Mouse (Mus musculus): ENCODE measurements at regions not wholly inside any gene's neighbourhood (a gene's known extent, or its start where the extent isn't known, plus 50 kb on each side); places are given as distances from the start of the nearest gene placed in this dataset.

DNA sequence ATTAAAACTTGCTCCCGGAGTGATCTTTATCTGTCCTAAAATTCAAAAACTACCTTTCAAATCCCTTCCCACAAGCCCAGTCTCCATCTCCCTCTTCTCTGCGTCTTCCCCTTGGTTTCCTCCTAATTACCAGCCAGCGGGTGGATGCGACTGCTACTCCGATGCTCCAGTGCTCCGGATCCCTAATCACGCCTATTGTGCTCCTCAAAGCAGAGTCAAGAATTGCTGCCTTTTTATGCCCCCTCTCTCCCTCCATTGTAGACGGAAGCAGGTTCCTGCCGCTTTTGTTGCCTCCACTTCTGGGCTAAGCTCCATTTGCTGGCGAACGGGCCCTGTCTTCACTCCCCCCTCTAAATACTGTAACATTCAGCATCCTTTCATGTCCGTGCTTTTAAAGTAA is 214.0 kb upstream of the Prox1 start:
- ATAC-seq (ENCODE audit: low read depth) (no peak), DNase-seq (ENCODE audit: low spot score) (no peak)
- Histone ChIP-seq H3K9me3 (ENCODE audit: control insufficient read depth, low read length) (no peaks in the 10 kb centered on the region), H3K4me3 (ENCODE audit: low read depth, low read length) (no peak overlapping the region), H3K36me3 (ENCODE audit: control insufficient read depth, insufficient read depth, low read length) (no peaks in the 10 kb centered on the region), H3K4me2 (ENCODE audit: low read depth, low read length) (no peak overlapping the region), H3K4me1 (ENCODE audit: control insufficient read depth, insufficient read depth, low read length) (no peaks in the 10 kb centered on the region), H3K9ac (ENCODE audit: low read depth, low read length) (no peak overlapping the region), H3K27ac (replicated peaks; ENCODE audit: low read depth, low read length) (no peak overlapping the region), H3K27me3 (replicated peaks; ENCODE audit: control insufficient read depth, insufficient read depth, low read length) (no peaks in the 10 kb centered on the region)
- WGBS = 79% methylated on average over 12 of the region's 12 CpGs

DNA sequence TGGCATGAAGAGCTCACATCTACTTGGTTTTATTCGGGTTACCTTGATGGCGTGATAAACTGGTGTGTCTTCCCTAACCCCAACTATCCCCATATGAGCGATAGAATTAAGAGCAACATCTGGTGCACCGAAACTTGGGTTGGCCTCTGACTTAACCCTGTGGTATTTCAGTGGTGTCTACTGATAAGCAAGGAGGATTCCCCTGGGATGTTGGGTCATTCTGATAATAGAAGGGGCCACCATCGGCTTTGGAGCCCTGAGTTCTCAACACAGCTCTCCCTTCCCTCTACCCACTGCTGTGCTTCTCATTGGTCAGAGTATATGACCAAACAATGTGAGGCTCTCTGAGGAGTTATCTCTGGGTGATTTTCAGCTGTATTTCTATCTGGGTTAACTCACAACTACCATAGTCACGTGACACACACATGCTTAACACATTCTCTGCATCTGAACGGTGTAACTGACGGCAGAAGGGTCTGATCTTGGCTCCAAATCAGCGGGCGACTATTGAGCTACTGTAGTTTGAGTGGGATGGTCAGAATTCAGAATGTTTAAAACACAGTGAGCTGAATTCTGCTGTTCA is 212.8 kb upstream of the Prox1 start:
- Histone ChIP-seq H3K9me3 (ENCODE audit: control insufficient read depth, low read length) (no peaks in the 10 kb centered on the region), H3K4me2 (ENCODE audit: low read depth, low read length) (no peak overlapping the region), H3K27me3 (replicated peaks; ENCODE audit: control insufficient read depth, insufficient read depth, low read length) (no peaks in the 10 kb centered on the region), H3K36me3 (ENCODE audit: control insufficient read depth, insufficient read depth, low read length) (no peaks in the 10 kb centered on the region), H3K27ac (replicated peaks; ENCODE audit: low read depth, low read length) (no peak overlapping the region), H3K4me3 (ENCODE audit: low read depth, low read length) (no peak overlapping the region), H3K9ac (ENCODE audit: low read depth, low read length) (no peak overlapping the region), H3K4me1 (ENCODE audit: control insufficient read depth, insufficient read depth, low read length) (no peaks in the 10 kb centered on the region)
- no peak for DNase-seq (ENCODE audit: low spot score)
- ATAC-seq (ENCODE audit: low read depth) = no peak
- WGBS = 77% methylated on average over 10 of the region's 10 CpGs

GRCm38 (mm10) chr1:190380151-190380550 is 209.6 kb upstream of the Prox1 start:
- Histone ChIP-seq H3K27ac (replicated peaks; ENCODE audit: low read depth, low read length) (no peak overlapping the region), H3K4me2 (ENCODE audit: low read depth, low read length) (no peak overlapping the region), H3K27me3 (replicated peaks; ENCODE audit: control insufficient read depth, insufficient read depth, low read length) (no peaks in the 10 kb centered on the region), H3K9ac (ENCODE audit: low read depth, low read length) (no peak overlapping the region), H3K9me3 (ENCODE audit: control insufficient read depth, low read length) (no peaks in the 10 kb centered on the region), H3K36me3 (ENCODE audit: control insufficient read depth, insufficient read depth, low read length) (no peaks in the 10 kb centered on the region), H3K4me3 (ENCODE audit: low read depth, low read length) (no peak overlapping the region), H3K4me1 (ENCODE audit: control insufficient read depth, insufficient read depth, low read length) (no peaks in the 10 kb centered on the region)
- ATAC-seq (ENCODE audit: low read depth) = peak; percentile 65; the same call in 1 of the 2 replicates
- DNase-seq (ENCODE audit: low spot score) = peak; percentile 48
- WGBS = 45% methylated on average over 5 of the region's 10 CpGs

DNA sequence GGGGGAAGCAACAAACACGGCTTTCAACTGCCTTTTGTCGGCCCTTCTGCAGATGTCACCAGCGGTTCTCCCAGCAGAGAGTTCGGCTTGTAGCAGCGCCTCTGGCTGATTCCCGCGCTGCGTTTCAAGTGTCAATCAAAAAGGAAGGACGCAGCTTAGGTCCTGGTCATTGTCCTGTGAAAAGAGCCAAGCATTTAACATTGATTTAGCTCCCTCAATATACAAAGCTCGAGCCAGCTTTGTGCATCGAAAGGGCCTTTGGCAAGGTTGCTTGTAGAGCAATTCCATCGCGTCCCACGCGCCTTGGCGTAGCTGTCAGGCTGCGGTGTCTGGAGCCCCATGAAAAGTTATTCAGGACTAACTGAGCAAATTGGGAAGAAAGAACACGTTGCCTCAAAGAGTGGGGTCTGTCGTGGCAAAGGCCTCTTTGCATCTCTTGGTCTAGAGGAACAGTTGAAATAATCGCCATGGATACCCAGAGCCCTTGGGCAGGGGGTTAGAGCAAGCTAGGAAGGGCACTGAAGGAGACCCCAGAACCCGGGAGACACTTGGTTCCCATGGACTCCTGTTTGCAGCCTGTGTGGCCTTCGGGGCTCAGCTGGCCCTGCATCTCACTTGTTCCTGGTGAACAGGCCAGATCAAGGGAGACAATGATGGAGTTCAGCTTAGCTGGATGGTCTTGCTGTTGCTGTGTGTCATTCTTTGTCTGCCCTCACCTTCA is 204.8 kb upstream of the Prox1 start:
- no peak overlapping the region for H3K9ac ChIP-seq (ENCODE audit: low read depth, low read length)
- no peak overlapping the region for H3K27ac ChIP-seq (replicated peaks; ENCODE audit: low read depth, low read length)
- H3K4me2 ChIP-seq (ENCODE audit: low read depth, low read length) = no peak overlapping the region
- DNase-seq (ENCODE audit: low spot score) (peak; percentile 4), ATAC-seq (ENCODE audit: low read depth) (no peak)
- no peaks in the 10 kb centered on the region for H3K4me1 ChIP-seq (ENCODE audit: control insufficient read depth, insufficient read depth, low read length)
- 54% methylated on average over 22 of the region's 22 CpGs for WGBS
- H3K9me3 ChIP-seq (ENCODE audit: control insufficient read depth, low read length) = no peaks in the 10 kb centered on the region
- H3K36me3 ChIP-seq (ENCODE audit: control insufficient read depth, insufficient read depth, low read length) = no peaks in the 10 kb centered on the region
- no peaks in the 10 kb centered on the region; the same call in 1 of the 2 replicates for H3K27me3 ChIP-seq (replicated peaks; ENCODE audit: control insufficient read depth, insufficient read depth, low read length)
- H3K4me3 ChIP-seq (ENCODE audit: low read depth, low read length) = no peak overlapping the region

GRCm38 (mm10) chr1:190374270-190374669 is 203.8 kb upstream of the Prox1 start:
- 35% methylated on average over 3 of the region's 3 CpGs for WGBS
- H3K27ac ChIP-seq (replicated peaks; ENCODE audit: low read depth, low read length) = no peak overlapping the region
- ATAC-seq (ENCODE audit: low read depth) = no peak
- no peak overlapping the region for H3K9ac ChIP-seq (ENCODE audit: low read depth, low read length)
- H3K4me3 ChIP-seq (ENCODE audit: low read depth, low read length) = no peak overlapping the region
- no peaks in the 10 kb centered on the region; the same call in 1 of the 2 replicates for H3K27me3 ChIP-seq (replicated peaks; ENCODE audit: control insufficient read depth, insufficient read depth, low read length)
- no peaks in the 10 kb centered on the region for H3K9me3 ChIP-seq (ENCODE audit: control insufficient read depth, low read length)
- no peaks in the 10 kb centered on the region for H3K36me3 ChIP-seq (ENCODE audit: control insufficient read depth, insufficient read depth, low read length)
- H3K4me2 ChIP-seq (ENCODE audit: low read depth, low read length) = no peak overlapping the region
- no peaks in the 10 kb centered on the region for H3K4me1 ChIP-seq (ENCODE audit: control insufficient read depth, insufficient read depth, low read length)
- DNase-seq (ENCODE audit: low spot score) = peak; percentile 37

DNA sequence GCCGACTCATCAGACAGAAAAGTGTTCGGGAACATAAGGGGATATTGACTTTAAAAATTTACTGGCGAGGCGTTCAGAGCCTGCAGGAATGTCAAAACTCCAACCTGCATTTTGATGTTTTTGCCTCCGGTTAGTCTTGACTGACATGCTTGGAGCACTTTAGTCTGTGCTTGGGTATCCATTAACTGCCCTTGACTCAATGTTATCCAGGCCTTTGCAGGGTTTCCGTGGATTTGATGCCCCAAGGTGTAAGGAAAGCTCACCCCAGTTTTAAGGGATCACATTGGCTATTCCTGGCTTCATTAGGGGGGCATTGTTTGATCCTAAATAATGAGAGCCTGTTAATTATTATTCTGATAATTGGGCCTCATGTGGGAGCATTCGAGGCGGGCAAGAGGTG is 196.1 kb upstream of the Prox1 start:
- H3K27me3 ChIP-seq (replicated peaks; ENCODE audit: control insufficient read depth, insufficient read depth, low read length) = no peaks in the 10 kb centered on the region; the same call in 1 of the 2 replicates
- whole genome bisulfite sequencing = 67% methylated on average over 8 of the region's 8 CpGs
- no peaks in the 10 kb centered on the region for H3K9me3 ChIP-seq (ENCODE audit: control insufficient read depth, low read length)
- no peak overlapping the region for H3K4me3 ChIP-seq (ENCODE audit: low read depth, low read length)
- H3K27ac ChIP-seq (replicated peaks; ENCODE audit: low read depth, low read length) = no peak overlapping the region
- DNase-seq (ENCODE audit: low spot score) (no peak), ATAC-seq (ENCODE audit: low read depth) (no peak)
- no peaks in the 10 kb centered on the region for H3K36me3 ChIP-seq (ENCODE audit: control insufficient read depth, insufficient read depth, low read length)
- H3K4me2 ChIP-seq (ENCODE audit: low read depth, low read length) = no peak overlapping the region
- H3K4me1 ChIP-seq (ENCODE audit: control insufficient read depth, insufficient read depth, low read length) = no peaks in the 10 kb centered on the region
- H3K9ac ChIP-seq (ENCODE audit: low read depth, low read length) = no peak overlapping the region

DNA sequence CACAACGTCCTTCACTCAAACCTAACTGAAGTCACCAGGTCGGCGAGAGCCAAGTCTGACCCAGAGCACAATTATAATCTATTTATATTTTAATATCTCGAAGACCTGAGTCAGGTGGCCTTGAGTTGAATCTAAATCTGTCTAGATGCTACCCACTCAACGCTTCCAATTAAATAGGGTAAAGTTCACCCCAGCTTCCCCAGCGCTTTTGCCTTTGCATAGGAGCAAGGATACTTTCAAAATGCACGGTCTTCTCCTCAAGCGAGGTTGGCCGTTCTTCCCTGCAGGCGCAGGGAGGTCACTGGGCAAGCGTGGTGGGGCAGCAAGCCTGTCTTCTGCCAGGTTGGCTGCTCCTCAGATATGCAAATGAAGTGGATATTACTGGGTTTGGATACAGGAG is 194.6 kb upstream of the Prox1 start:
- H3K9me3 ChIP-seq (ENCODE audit: control insufficient read depth, low read length) = no peaks in the 10 kb centered on the region
- H3K4me1 ChIP-seq (ENCODE audit: control insufficient read depth, insufficient read depth, low read length) = no peaks in the 10 kb centered on the region
- no peak overlapping the region for H3K4me2 ChIP-seq (ENCODE audit: low read depth, low read length)
- no peak overlapping the region for H3K27ac ChIP-seq (replicated peaks; ENCODE audit: low read depth, low read length)
- no peak overlapping the region for H3K9ac ChIP-seq (ENCODE audit: low read depth, low read length)
- no peak for ATAC-seq (ENCODE audit: low read depth)
- 89% methylated on average over 11 of the region's 11 CpGs for WGBS
- H3K36me3 ChIP-seq (ENCODE audit: control insufficient read depth, insufficient read depth, low read length) = no peaks in the 10 kb centered on the region
- DNase-seq (ENCODE audit: low spot score) = no peak
- no peaks in the 10 kb centered on the region for H3K27me3 ChIP-seq (replicated peaks; ENCODE audit: control insufficient read depth, insufficient read depth, low read length)
- no peak overlapping the region for H3K4me3 ChIP-seq (ENCODE audit: low read depth, low read length)

DNA sequence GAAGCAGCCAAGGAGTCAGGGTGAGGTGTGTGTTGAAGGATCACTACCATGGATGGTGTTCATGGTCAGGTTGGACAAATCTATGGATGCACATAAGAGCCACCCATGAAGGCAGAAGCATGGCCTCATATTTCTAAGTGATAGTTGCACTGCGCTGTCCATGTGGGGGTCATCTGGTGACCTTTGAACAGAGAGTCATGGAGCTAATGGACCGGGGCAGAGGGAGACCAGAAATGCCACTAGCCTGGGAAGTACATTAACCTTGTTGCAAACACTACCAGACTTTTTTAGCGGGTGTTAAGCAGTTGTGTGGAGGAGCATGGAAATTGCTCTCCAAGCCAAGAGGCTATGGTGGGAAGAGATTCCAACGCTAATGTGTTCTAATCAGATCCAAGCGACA is 190.1 kb upstream of the Prox1 start:
- H3K9ac ChIP-seq (ENCODE audit: low read depth, low read length) = no peak overlapping the region

DNA sequence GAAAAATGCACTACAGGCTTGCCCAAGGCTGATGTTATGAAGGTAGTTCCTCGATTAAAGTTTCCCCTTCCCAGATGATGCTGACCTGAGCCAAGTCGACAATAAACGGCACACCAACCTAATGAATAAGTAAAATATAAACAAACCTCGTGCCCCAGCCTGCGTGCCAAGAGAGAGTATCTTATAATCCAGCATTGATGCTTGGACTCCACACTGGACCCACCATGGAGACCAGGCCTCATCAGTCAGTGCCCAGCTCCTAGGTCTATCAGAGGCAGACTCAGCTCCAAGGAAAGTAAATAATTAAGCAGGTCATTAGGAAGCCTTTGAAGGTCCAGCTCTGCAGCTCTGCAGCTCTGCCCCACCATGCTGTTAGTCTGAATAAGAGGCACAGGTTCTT is 187.3 kb upstream of the Prox1 start:
- H3K4me3 ChIP-seq (ENCODE audit: low read depth, low read length) = no peak overlapping the region
- no peak overlapping the region for H3K27ac ChIP-seq (replicated peaks; ENCODE audit: low read depth, low read length)
- DNase-seq (ENCODE audit: low spot score) (no peak), ATAC-seq (ENCODE audit: low read depth) (no peak)
- H3K4me2 ChIP-seq (ENCODE audit: low read depth, low read length) = no peak overlapping the region
- H3K4me1 ChIP-seq (ENCODE audit: control insufficient read depth, insufficient read depth, low read length) = no peaks in the 10 kb centered on the region
- no peaks in the 10 kb centered on the region for H3K27me3 ChIP-seq (replicated peaks; ENCODE audit: control insufficient read depth, insufficient read depth, low read length)
- 83% methylated on average over 5 of the region's 5 CpGs for WGBS
- H3K36me3 ChIP-seq (ENCODE audit: control insufficient read depth, insufficient read depth, low read length) = no peaks in the 10 kb centered on the region
- no peaks in the 10 kb centered on the region for H3K9me3 ChIP-seq (ENCODE audit: control insufficient read depth, low read length)
- no peak overlapping the region for H3K9ac ChIP-seq (ENCODE audit: low read depth, low read length)

More for the DNA sequence above, 190.1 kb upstream of the Prox1 start:
- no peak overlapping the region for H3K27ac ChIP-seq (replicated peaks; ENCODE audit: low read depth, low read length)
- H3K27me3 ChIP-seq (replicated peaks; ENCODE audit: control insufficient read depth, insufficient read depth, low read length) = no peaks in the 10 kb centered on the region
- no peak overlapping the region for H3K4me3 ChIP-seq (ENCODE audit: low read depth, low read length)
- no peaks in the 10 kb centered on the region for H3K4me1 ChIP-seq (ENCODE audit: control insufficient read depth, insufficient read depth, low read length)
- ATAC-seq (ENCODE audit: low read depth) = no peak
- no peak overlapping the region for H3K4me2 ChIP-seq (ENCODE audit: low read depth, low read length)
- H3K36me3 ChIP-seq (ENCODE audit: control insufficient read depth, insufficient read depth, low read length) = no peaks in the 10 kb centered on the region
- no peak for DNase-seq (ENCODE audit: low spot score)
- no peaks in the 10 kb centered on the region for H3K9me3 ChIP-seq (ENCODE audit: control insufficient read depth, low read length)
- WGBS = 89% methylated on average over 5 of the region's 5 CpGs
